Mouse (Mus musculus): ENCODE results near the gene Gm17334.

DNA sequence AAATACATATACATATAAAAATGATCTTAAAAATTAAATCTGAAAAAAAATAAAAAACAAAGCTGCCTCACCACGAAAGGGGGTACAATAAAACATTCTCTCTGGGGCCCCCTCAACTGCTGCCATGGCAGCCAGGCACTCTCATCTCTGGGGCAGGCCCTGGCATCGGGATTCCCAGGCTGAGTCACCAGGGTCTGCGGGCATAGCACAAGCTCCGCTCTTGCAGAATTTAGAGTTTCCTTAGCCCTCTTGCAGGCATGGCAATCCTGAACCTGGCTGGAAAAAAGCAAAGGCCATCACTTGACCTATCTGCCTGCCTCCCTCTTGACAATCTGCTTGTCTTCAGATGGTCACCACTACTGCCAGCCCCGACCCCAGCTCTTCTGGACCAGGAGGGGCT, 11.7 kb downstream of the Gm17334 start:
- TF ChIP-seq CTCF (IDR thresholded peaks at IDR 0.05; ENCODE audit: extremely low read depth, insufficient read depth, insufficient read length, insufficient replicate concordance): no peak
- no peak for TF ChIP-seq POLR2A (IDR thresholded peaks at IDR 0.05; ENCODE audit: low read depth, low read length)
